Mouse (Mus musculus): ENCODE data around the gene Fank1.

Gene Fank1

DNA sequence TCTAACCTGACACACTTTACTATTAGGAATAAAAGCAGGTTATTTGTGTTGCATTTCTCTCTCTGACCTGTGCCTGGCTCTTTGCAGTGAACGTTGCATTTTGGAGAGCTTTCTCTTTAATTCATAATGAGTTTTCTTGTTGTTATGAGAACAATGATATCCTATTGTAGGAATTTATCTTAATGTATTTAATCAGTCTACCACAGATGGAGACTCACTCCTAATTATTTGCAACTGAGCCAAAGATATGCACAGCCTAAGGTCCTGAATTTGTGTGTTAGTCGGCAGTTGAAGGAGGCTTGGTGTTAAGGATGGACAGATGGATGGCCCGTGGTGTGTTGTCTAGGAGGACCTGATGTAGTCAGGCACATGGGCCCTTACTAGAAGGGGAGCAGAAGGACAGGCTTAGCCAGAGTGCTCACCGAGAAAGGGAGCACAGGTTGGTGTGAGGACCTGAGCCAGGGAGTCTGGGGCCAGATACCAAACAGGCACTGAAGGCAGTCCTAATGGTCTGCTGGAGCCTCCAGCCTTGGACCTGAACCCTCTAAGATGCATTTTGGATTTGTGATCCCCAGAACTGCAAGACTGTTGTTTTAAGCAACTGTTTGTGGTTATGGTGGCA lies 14.1 kb downstream of the Fank1 start:
- no peak for TF ChIP-seq GATA4 (IDR thresholded peaks at IDR 0.05; ENCODE audit: insufficient replicate concordance, low read length)

DNA sequence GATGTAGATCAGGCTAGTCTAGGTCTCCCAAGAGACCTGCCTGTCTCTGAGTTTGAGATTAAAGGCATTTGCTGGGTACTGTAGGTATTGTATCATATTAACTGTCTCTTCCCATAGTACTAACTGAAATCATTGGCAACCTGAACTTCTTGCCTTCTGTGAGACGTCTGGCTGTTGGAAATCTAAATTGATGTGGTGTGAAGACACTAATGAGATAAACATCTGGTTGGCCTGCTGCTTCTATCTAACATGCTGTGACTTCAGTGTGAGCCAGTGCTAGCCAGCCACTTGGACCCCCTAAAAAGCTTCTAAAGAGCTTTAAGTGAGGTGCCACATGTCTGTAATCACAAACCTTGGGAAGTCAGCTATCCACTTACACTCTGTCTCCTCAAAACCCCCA lies 16.1 kb downstream of the Fank1 start:
- no peak for TF ChIP-seq GATA4 (IDR thresholded peaks at IDR 0.05; ENCODE audit: insufficient replicate concordance, low read length)

DNA sequence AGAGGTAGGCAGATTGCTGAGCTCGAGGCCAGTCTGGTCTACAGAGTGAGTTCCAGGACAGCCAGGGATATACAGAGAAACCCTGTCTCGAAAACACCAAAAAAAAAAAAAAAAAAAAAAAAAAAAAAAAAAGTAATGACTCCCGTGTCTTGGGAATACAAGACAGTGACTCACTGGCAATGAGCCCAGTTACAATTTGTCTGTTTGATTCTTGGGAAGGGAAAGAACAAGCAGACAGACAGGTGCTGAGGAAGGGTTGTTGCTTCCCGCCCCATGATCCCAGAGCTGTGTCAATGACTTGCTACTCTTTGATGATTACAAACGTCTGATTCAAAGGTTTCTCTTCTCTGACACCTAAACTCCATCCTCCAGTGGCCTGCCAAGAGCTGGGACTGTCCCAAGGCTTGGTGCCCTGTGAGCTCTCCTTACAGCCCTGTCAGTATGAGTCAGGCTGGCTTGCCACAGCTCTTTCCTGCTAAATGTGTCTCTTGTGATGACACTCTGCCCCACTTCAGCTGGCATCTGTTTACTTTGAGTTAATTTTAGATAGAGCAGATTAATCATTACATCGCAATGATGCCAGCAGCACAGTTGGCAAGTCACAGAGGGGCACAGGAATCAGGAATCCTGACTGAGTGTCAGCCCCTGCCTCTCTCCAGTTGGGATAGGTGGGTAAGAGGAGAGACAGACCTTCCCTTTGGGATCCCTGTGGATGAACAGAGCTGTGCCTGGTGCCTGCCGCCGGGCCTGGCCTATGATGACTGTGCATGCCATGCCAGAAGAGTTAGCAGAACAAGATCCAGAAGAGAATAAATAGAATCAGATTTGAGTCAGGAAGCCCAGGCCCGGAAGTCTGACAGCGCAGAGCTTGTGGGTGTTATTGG lies 16.8 kb downstream of the Fank1 start:
- TF ChIP-seq GATA4 (IDR thresholded peaks at IDR 0.05; ENCODE audit: insufficient replicate concordance, low read length): peak; percentile 29; the same call in 1 of the 2 replicates

DNA sequence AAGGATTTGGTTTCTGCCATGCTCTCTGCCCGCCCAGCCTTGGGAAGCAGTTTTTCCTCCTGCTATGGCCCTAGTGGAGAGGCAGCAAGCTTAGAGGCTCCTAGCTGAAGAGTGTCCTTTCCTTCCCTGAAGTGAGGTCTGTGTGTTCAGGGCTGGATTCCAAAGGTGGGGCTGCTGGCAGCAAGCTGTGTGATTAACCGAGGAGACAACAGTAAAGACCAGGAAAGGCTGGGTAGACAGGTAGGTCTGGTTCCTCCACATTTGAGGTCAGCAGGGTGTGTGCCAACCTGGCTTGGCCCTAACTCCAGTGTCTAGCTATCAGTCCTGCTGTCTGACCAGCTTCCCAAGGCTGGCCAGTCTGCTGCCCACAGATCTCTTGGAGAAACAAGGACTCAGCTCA lies 18.1 kb downstream of the Fank1 start:
- TF ChIP-seq GATA4 (IDR thresholded peaks at IDR 0.05; ENCODE audit: insufficient replicate concordance, low read length): no peak

DNA sequence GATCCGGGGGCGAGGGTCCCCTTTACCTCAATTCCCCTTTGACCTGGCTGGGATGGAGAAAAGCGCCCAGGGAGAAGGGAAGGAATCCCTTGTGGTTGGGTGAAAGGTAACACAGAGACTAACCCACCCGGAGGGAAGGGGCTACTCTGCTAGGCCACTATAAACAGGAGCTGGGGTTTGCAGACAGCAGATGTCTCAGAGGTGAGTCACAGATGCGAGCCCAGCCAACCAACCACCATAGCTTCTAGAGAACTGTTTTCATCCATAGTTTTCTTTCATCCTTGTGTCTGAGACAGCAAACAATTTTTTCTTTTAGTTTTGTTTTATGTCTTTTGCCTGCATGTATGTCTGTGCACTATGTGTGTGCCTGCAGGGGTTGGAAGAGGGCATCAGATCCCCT lies 23.3 kb downstream of the Fank1 start:
- no peak for TF ChIP-seq GATA4 (IDR thresholded peaks at IDR 0.05; ENCODE audit: insufficient replicate concordance, low read length)

DNA sequence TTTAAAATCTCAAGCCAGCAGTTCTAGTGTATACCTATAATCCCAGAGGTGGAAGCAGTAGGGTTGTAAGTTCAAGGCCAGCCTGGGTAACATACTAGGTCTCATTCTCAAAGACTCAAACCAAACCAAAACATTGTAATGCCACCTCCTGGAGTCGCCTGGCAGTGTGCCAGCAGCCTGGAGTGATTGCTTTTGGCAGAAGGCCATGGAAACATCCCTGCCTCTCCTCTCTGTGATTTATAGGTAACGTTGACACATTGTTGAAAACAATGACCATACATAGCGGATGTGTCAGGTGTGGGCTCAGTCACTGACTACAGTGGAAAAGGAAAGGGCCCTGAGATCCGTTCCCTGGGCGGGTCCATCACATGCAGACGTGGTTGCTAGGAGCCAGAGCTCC lies 25.2 kb downstream of the Fank1 start:
- no peak for TF ChIP-seq GATA4 (IDR thresholded peaks at IDR 0.05; ENCODE audit: insufficient replicate concordance, low read length)

DNA sequence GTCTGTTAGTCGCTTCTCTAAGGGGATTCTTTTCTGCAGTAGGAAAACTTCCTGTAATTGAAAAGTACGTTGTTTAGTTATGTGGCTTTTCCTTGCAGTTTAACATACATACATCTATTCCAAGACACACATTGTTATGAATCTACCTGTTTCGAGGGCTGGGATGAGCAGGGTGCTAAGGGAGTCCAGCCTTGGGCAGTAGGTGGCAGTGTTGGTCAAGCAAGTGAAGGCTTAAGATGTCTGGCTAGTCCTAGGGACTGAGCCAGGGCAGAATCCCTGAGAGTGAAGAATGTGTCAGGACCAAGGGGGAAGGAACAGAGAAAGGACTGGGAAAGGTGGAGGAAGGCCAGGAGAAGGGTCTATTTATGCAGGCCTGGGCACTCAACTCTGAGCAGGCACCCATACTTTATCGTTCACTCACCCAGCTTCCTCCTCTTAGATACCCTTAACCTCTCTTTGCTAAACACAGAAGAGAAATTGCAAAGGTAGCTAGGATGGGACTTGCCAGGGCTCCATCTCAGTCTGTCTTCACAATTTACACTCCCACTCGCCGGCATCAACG lies 29.0 kb downstream of the Fank1 start:
- TF ChIP-seq GATA4 (IDR thresholded peaks at IDR 0.05; ENCODE audit: insufficient replicate concordance, low read length): no peak

GRCm38 (mm10) chr7:133812927-133813326 lies 36.3 kb downstream of the Fank1 start:
- no peak for TF ChIP-seq GATA4 (IDR thresholded peaks at IDR 0.05; ENCODE audit: insufficient replicate concordance, low read length)

DNA sequence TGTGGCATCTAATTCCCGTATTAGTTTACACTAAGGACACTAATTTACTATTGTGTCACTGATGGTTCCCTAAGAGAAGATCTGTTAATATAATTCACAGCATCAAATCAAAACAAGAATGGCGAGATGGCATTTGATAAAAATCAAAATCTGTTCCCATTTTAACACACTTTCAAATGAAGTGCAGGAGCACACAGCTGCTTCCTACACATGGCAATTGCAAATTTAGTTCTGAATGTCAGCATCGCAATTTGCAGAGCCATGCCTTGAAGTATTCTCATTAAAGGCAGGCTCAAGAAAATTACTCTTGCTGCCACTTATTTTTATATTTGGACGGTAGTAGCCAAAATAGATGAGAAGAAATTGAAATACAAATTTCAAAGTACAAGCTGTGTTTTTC lies 36.7 kb downstream of the Fank1 start:
- no peak for TF ChIP-seq GATA4 (IDR thresholded peaks at IDR 0.05; ENCODE audit: insufficient replicate concordance, low read length)

DNA sequence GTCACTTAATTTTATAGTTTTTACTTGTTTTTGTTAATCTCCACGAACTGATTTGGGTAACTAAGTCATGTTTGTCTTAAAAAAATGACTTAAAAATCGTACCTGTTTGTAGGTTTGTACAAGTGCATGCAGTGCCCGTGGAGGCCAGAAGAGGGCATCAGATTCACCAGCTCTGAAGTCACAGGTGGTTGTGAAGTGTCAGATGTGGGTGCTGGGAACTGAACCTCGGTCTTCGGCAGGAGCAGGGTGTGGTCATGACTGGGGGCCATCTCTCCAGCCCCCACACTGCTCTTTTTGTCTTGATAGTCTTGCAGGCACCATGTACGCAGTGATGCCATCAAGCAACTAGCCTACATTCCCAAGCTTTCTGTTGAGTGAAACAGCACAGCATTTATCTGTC lies 47.1 kb downstream of the Fank1 start:
- TF ChIP-seq GATA4 (IDR thresholded peaks at IDR 0.05; ENCODE audit: insufficient replicate concordance, low read length): no peak

- no peak for TF ChIP-seq GATA4 (IDR thresholded peaks at IDR 0.05; ENCODE audit: insufficient replicate concordance, low read length)
These were observed 47.9 kb downstream of the Fank1 start for GRCm38 (mm10) chr7:133824579-133824978.

DNA sequence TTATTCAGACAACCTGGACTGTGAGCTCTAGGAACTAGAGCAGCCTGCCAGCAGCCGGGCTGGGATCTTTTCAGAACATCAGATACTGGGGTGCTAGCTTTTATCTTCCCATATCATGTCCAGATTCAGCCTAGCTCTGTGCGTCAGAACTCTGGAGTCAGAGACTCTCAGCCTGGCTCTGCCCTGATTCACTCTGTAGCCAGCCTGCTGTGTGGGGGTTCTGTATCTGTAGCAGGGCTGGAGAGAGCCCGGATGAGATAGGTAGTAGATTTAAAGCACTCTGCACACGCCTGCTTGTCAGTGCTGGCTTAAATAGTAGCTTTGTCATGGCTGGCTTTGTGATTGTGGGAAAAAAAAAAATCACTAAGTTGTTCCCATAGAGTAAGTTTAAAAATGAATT lies 51.9 kb downstream of the Fank1 start:
- no peak for TF ChIP-seq GATA4 (IDR thresholded peaks at IDR 0.05; ENCODE audit: insufficient replicate concordance, low read length)

DNA sequence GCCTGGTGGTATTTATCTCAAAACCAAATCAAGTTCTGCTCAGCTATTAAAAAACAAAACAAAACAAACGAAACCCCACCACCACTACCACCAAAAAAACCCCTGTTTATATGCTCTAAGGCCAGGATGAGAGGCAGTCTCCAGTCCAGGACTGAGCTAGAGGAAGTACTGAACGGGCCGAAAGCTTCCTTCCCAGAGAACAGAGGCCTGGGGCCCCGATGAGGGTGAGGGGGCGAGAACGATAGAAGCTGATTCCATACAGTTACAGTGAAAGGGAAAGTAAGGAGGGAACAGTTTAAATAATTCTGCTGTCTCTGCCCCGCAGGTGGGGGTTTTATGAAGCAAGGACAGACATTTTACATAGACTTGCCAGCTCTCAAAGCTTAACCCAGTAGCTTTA lies 52.9 kb downstream of the Fank1 start:
- TF ChIP-seq GATA4 (IDR thresholded peaks at IDR 0.05; ENCODE audit: insufficient replicate concordance, low read length): no peak

- TF ChIP-seq GATA4 (IDR thresholded peaks at IDR 0.05; ENCODE audit: insufficient replicate concordance, low read length): no peak
These were observed 62.9 kb downstream of the Fank1 start for GRCm38 (mm10) chr7:133839546-133839945.

GRCm38 (mm10) chr7:133842079-133842478 lies 65.4 kb downstream of the Fank1 start:
- no peak for TF ChIP-seq GATA4 (IDR thresholded peaks at IDR 0.05; ENCODE audit: insufficient replicate concordance, low read length)

- no peak for TF ChIP-seq GATA4 (IDR thresholded peaks at IDR 0.05; ENCODE audit: insufficient replicate concordance, low read length)
These were observed 70.5 kb downstream of the Fank1 start for GRCm38 (mm10) chr7:133847175-133847574.

Data from liver, adult (tissue).